Mouse (Mus musculus): ENCODE measurements around the gene Btnl10. TPM values are rescaled to one million over a fixed set of nuclear protein-coding genes. Genes with fewer than 3 reads are reported as not detected.

Btnl10 gene
- 0.08 TPM in 1 of 2 replicates, not detected in the other for polyA plus RNA-seq (2012; rRNA removed)

DNA sequence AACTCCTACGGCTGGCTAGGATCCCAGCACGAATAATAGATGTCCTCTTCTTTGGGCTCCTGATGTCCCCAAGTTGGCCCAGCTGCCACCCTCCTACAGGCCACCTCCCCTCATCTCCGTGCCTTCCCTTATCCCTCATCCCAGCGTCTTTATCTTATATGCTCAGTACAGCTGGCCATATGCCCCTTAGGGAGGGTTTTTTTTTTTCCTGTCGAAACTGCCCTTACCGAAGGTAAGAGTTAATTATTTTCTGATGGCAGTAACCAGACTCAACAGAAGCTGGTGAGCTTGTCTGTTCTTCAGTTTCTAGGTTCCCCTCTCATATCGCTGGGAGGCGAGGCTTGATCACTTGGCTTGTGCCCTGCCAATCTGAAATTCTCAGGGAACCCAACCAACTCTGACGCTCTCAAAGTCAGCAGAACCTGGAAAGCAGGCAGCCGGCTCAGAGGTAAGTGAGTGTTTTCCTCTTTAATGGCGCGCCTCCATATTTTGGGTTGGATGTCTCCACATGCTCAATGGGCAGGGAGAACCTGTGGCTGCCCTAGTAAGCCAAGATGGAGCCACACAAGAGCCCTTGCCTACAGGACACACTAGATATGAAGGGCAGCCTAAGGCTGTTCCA, at the start of gene Btnl10:
Gene Btnl10 (plus strand): TSS at position 164 of the 622 bp plus-strand sequence.

DNA sequence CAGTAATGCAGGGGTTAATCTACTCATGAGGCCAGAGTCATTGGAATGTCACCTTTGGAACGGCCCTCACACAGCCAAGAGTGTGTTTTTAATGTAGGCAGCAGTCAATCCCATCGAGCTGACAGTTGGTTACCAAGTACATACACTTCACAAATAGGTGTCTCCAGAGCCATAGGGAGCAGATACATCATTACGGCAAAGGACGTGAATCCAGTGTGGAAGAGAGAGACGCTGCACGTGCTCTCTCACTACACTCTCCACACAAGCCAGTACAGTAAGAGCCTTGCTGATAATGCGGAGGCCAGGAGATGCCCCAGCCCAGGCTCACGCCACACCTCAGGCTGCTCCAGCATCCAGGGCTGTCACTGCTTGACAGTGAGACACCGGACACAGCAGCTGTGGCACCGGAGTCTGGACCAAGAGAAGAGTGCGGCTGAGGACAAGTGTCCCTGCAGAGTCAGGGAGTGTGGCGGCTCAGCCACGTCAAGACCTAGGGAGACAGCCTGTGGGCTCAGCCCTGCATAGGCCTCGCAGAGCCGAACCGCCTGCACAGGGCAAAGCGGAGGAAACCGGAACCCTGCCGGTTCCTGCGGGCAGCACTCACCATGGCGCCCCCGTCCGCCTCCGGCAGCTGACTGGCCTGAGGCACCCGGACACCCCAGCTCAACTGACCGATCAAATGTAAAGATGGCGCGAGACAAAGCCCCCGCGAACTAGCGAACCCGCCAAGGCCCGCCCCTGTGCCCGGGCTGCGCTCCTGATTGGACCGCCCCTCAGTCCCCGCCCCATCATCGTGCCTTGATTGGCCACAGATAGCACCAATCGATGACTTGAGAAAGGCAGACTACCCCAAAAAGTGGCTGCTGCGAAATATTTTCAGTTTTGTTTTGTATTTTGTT, 13.9 kb upstream of the Btnl10 start, which contains the start of gene Zfp39:
Gene Zfp39 (minus strand): TSS at position 715 of the 899 bp plus-strand sequence.

DNA sequence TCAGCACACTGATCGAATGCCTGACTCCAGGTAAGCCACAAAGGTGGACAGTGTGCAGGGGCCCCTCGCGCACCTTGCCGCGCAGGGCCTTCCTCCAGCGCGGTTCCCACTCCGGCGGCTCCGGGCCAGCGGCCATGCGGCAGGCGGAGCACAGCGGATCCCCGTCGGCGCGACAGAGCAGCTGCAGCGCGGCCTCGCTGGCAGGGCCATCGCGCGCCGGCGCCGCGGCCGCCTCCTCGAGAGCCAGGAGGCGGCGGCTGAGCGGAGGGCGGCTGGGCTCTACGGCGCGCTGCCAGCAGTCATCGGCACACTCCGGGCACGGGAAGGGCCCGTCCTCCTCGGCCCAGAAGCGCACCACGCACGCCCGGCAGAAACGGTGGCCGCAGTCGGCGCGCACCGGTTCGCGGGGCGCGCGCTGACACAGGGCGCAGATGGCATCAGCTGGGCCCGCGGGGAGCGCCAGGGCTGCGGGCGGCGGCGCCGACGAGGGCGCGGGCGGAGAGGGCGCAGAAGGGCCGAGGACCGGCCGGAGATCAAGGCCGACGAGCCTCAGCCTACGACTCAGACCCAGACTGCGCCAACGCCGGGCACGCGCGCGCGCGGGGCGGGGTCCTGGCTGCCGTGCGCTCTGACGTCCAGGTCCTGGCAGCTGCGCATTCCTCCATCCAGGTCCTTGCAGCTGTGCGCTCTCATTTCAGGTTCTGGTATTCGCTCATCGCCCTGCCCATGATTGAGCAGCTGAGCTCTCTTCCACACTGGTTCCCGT, 20.8 kb downstream of the Btnl10 start, which contains the start of gene Rnf187:
Gene Rnf187 (minus strand): TSS at position 595 of the 766 bp plus-strand sequence.

DNA sequence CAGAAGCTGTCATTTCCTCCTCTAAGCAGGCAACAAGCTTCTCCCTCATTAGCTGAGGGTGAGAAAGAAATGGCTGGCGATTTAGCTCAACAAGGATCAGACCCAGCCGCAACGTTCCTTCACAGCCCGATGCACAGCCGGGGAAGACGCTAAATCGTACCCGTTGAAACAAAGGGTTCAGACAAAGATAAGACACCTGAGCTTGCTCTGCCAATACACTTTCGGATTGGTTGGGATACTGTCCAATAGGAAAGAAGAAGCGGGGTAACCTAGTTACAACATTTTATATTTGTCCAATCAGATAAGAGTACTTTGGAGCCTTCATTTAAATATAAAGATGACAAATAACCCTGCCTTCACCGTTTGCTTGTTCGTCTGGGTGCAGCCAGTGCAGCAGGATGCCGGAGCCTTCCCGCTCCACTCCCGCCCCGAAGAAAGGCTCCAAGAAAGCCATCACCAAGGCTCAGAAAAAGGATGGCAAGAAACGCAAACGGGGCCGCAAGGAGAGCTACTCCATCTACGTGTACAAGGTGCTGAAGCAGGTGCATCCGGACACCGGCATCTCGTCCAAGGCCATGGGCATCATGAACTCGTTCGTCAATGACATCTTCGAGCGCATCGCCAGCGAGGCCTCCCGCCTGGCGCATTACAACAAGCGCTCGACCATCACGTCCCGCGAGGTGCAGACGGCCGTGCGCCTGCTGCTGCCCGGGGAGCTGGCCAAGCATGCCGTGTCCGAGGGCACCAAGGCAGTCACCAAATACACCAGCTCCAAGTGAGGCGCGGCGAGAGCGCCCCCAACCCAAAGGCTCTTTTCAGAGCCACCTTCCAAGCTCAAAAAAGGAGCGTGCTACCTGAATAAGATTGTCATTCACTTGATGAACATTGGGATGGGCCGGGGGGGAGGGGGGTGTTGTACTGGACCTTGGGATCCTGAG, 31.1 kb downstream of the Btnl10 start, which contains the start of gene Hist3h2ba:
Gene Hist3h2ba (plus strand): TSS at position 379 of the 938 bp plus-strand sequence.

DNA sequence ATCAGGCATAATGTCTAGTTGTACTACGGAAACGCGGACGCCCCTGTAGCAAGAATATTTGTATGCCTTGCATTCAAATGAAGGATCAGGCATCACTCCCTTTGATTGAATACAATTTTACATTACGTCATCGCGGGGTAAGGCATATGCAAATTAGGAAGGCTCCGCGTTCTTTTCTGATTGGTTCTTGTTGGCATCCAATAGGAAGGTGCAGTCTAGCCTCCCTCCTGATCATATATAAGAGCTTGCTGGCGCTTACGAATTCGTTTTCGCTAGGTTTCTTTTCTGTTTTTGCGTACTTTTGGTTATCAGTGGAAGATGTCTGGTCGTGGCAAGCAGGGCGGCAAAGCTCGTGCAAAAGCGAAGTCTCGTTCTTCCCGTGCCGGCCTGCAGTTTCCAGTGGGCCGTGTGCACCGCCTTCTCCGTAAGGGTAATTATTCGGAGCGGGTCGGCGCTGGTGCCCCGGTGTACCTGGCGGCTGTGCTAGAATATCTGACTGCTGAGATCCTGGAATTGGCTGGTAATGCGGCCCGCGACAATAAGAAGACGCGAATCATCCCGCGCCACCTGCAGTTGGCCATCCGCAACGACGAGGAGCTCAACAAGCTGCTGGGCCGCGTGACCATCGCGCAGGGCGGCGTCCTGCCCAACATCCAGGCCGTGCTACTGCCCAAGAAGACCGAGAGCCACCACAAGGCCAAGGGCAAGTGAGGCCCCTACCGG, 36.9 kb downstream of the Btnl10 start, which contains the start of the genes Hist3h2a and Trim17:
Gene Hist3h2a (plus strand): TSS at position 266 of the 723 bp plus-strand sequence.
Gene Trim17 (plus strand): TSS at position 266 of the 723 bp plus-strand sequence.

Other genes starting within 250 kb of the Btnl10 start
- not detected in 2 replicates for gene Olfr320, start 236.8 kb upstream of the Btnl10 start, polyA plus RNA-seq (2012; rRNA removed)
- not detected in 2 replicates for gene Olfr319, start 218.7 kb upstream of the Btnl10 start, polyA plus RNA-seq (2012; rRNA removed)
- not detected in 2 replicates for gene Olfr318, start 193.9 kb upstream of the Btnl10 start, polyA plus RNA-seq (2012; rRNA removed)
- gene Olfr317, start 178.7 kb upstream of the Btnl10 start, polyA plus RNA-seq (2012; rRNA removed) = not detected in 2 replicates
- gene Olfr316, start 165.2 kb upstream of the Btnl10 start, polyA plus RNA-seq (2012; rRNA removed) = 0.09 and 0.32 TPM in 2 replicates
- gene Olfr315, start 144.7 kb upstream of the Btnl10 start, polyA plus RNA-seq (2012; rRNA removed) = 0.18 and 0.20 TPM in 2 replicates
- not detected in 2 replicates for gene Olfr314, start 135.0 kb upstream of the Btnl10 start, polyA plus RNA-seq (2012; rRNA removed)
- 11.9 and 17.3 TPM in 2 replicates for gene Fam183b, start 115.9 kb upstream of the Btnl10 start, polyA plus RNA-seq (2012; rRNA removed)
- gene Olfr313, start 102.9 kb upstream of the Btnl10 start, polyA plus RNA-seq (2012; rRNA removed) = not detected in 2 replicates
- gene Olfr312, start 88.7 kb upstream of the Btnl10 start, polyA plus RNA-seq (2012; rRNA removed) = not detected in 2 replicates
- gene Olfr311, start 78.7 kb upstream of the Btnl10 start, polyA plus RNA-seq (2012; rRNA removed) = not detected in 2 replicates
- 2.0 and 2.7 TPM in 2 replicates for gene Gm12258, start 70.8 kb upstream of the Btnl10 start, polyA plus RNA-seq (2012; rRNA removed)
- 4.1 and 4.3 TPM in 2 replicates for gene 2810021J22Rik, start 50.7 kb upstream of the Btnl10 start, polyA plus RNA-seq (2012; rRNA removed)
- gene Zfp39, start 13.7 kb upstream of the Btnl10 start, polyA plus RNA-seq (2012; rRNA removed) = 0.62 and 1.0 TPM in 2 replicates
- gene Rnf187, start 21.0 kb downstream of the Btnl10 start, polyA plus RNA-seq (2012; rRNA removed) = 340 and 524 TPM in 2 replicates
- gene Hist3h2ba, start 31.0 kb downstream of the Btnl10 start, polyA plus RNA-seq (2012; rRNA removed) = 3.8 and 4.6 TPM in 2 replicates
- gene Hist3h2a, start 36.8 kb downstream of the Btnl10 start, polyA plus RNA-seq (2012; rRNA removed) = 22.2 and 26.2 TPM in 2 replicates
- gene Trim17, start 36.8 kb downstream of the Btnl10 start, polyA plus RNA-seq (2012; rRNA removed) = 0.36 and 0.40 TPM in 2 replicates
- gene Trim11, start 60.2 kb downstream of the Btnl10 start, polyA plus RNA-seq (2012; rRNA removed) = 33.3 and 39.5 TPM in 2 replicates
- 0.94 and 1.0 TPM in 2 replicates for gene Obscn, start 218.5 kb downstream of the Btnl10 start, polyA plus RNA-seq (2012; rRNA removed)
- gene Iba57, start 245.8 kb downstream of the Btnl10 start, polyA plus RNA-seq (2012; rRNA removed) = 9.6 and 11.7 TPM in 2 replicates